Mouse (Mus musculus): ENCODE results near the gene Lpcat4. TPM values are rescaled to one million over a fixed set of nuclear protein-coding genes. Genes with fewer than 3 reads are reported as not detected.

The Lpcat4 gene
- polyA plus RNA-seq, 1 experiment from 2014 or later: 19.3 TPM

DNA sequence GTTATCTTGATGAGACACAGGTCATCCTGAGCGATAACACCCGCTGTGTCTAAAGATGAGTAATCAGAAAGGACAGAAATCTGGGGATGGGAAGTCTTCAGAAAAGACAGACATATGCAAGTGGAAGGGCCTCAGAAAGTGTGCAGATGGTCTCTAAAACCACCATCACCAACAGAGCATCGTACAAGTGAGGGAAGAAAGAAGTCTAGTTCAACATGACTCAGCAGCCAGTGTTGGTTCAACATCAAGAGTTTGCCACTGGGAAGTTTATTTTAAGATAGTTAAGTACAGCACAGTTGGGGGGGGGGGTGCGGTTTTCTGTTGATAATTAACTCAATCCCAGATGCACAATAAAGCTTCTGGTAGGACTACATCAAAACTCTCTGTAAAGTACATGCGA, 18.4 kb upstream of the Lpcat4 start:
- Histone ChIP-seq H3K36me3 (ENCODE audit: insufficient read depth) (no peaks in the 10 kb centered on the region), H3K9ac (no peak overlapping the region), H3K4me1 (ENCODE audit: insufficient read depth) (no peaks in the 10 kb centered on the region), H3K4me2 (no peak overlapping the region), H3K9me3 (ENCODE audit: low read depth, low read length) (no peaks in the 10 kb centered on the region), H3K4me3 (ENCODE audit: low read depth, low read length) (no peak overlapping the region), H3K27me3 (ENCODE audit: insufficient read depth, low read length) (no peaks in the 10 kb centered on the region), H3K27ac (ENCODE audit: low read depth) (no peak overlapping the region)
- no peak for TF ChIP-seq CTCF (IDR thresholded peaks at IDR 0.05; ENCODE audit: low read depth)
- ATAC-seq (ENCODE audit: insufficient read depth) (no peak), DNase-seq (no peak)
- WGBS: 71% methylated on average over 5 of the region's 5 CpGs

- Histone ChIP-seq H3K4me1 (ENCODE audit: insufficient read depth) (no peaks in the 10 kb centered on the region), H3K36me3 (ENCODE audit: insufficient read depth) (no peaks in the 10 kb centered on the region), H3K9ac (no peak overlapping the region), H3K27me3 (ENCODE audit: insufficient read depth, low read length) (no peaks in the 10 kb centered on the region), H3K27ac (ENCODE audit: low read depth) (no peak overlapping the region), H3K4me3 (ENCODE audit: low read depth, low read length) (no peak overlapping the region), H3K4me2 (no peak overlapping the region), H3K9me3 (ENCODE audit: low read depth, low read length) (no peaks in the 10 kb centered on the region)
- TF ChIP-seq CTCF (IDR thresholded peaks at IDR 0.05; ENCODE audit: low read depth): no peak
- WGBS: 63% methylated on average over 5 of the region's 5 CpGs
- no peak for ATAC-seq (ENCODE audit: insufficient read depth)
- DNase-seq: no peak
These were observed 16.7 kb upstream of the Lpcat4 start for GRCm38 (mm10) chr2:112222607-112223006.

DNA sequence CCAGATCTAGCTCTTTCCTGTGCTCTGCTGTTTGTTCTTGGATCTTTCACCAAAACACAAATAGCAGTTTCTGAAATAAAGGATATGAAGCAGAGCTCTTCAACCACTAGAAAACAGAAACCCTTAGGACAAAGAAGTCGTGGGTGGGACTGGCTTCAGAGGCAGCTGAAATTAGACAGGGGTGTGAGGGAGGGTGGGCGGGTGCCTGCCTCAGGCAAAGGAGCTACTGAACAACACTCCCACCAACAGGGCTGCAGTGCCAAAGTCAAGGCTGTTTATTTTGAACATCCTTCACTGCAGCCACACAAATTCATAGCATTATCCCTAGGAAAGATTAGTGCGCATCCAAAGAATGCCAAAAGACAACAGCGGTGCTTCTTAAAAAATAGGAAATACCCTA, 14.9 kb upstream of the Lpcat4 start:
- DNase-seq (no peak), ATAC-seq (ENCODE audit: insufficient read depth) (no peak)
- H3K4me2 ChIP-seq: no peak overlapping the region
- no peaks in the 10 kb centered on the region for H3K27me3 ChIP-seq (ENCODE audit: insufficient read depth, low read length)
- H3K36me3 ChIP-seq (ENCODE audit: insufficient read depth): no peaks in the 10 kb centered on the region
- H3K9me3 ChIP-seq (ENCODE audit: low read depth, low read length): no peaks in the 10 kb centered on the region
- H3K27ac ChIP-seq (ENCODE audit: low read depth): no peak overlapping the region
- no peak overlapping the region for H3K9ac ChIP-seq
- H3K4me1 ChIP-seq (ENCODE audit: insufficient read depth): no peaks in the 10 kb centered on the region
- WGBS: 59% methylated on average over 4 of the region's 4 CpGs
- TF ChIP-seq CTCF (IDR thresholded peaks at IDR 0.05; ENCODE audit: low read depth): no peak
- H3K4me3 ChIP-seq (ENCODE audit: low read depth, low read length): no peak overlapping the region

DNA sequence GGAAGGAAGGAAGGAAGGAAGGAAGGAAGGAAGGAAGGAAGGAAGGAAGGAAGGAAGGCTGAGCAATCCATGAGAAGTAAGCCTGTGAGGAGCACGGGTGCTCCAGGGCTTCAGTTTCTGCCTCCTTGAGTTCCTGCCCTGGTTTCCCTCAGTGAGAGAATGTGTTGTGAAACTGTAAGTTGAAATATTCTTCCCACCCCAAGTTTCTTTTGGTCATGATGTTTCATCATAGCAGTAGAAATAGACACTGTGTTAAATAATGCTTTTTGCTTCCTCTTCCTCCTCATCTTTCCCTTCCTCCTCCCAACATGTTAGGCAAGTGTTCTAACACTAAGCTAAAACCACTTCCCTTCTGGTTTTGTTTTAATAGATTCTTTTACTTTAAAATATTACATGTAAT, 6.6 kb upstream of the Lpcat4 start:
- no peak overlapping the region for H3K9ac ChIP-seq
- H3K27me3 ChIP-seq (ENCODE audit: insufficient read depth, low read length): no peaks in the 10 kb centered on the region
- WGBS: 87% methylated on average over 1 of the region's 1 CpGs
- H3K4me1 ChIP-seq (ENCODE audit: insufficient read depth): no peaks in the 10 kb centered on the region
- H3K36me3 ChIP-seq (ENCODE audit: insufficient read depth): no peaks in the 10 kb centered on the region
- no peak overlapping the region for H3K27ac ChIP-seq (ENCODE audit: low read depth)
- no peak for ATAC-seq (ENCODE audit: insufficient read depth)
- H3K4me3 ChIP-seq (ENCODE audit: low read depth, low read length): no peak overlapping the region
- no peak for TF ChIP-seq CTCF (IDR thresholded peaks at IDR 0.05; ENCODE audit: low read depth)
- no peaks in the 10 kb centered on the region for H3K9me3 ChIP-seq (ENCODE audit: low read depth, low read length)
- no peak for DNase-seq
- H3K4me2 ChIP-seq: no peak overlapping the region

GRCm38 (mm10) chr2:112236620-112237019, 2.6 kb upstream of the Lpcat4 start:
- no peak overlapping the region for H3K4me3 ChIP-seq (ENCODE audit: low read depth, low read length)
- TF ChIP-seq CTCF (IDR thresholded peaks at IDR 0.05; ENCODE audit: low read depth): no peak
- H3K4me1 ChIP-seq (ENCODE audit: insufficient read depth): no peaks in the 10 kb centered on the region
- no peak overlapping the region for H3K4me2 ChIP-seq
- WGBS: 71% methylated on average over 2 of the region's 2 CpGs
- H3K9ac ChIP-seq: no peak overlapping the region
- H3K9me3 ChIP-seq (ENCODE audit: low read depth, low read length): no peaks in the 10 kb centered on the region
- no peak overlapping the region for H3K27ac ChIP-seq (ENCODE audit: low read depth)
- DNase-seq: no peak
- H3K27me3 ChIP-seq (ENCODE audit: insufficient read depth, low read length): no peaks in the 10 kb centered on the region
- no peak for ATAC-seq (ENCODE audit: insufficient read depth)
- no peaks in the 10 kb centered on the region for H3K36me3 ChIP-seq (ENCODE audit: insufficient read depth)

DNA sequence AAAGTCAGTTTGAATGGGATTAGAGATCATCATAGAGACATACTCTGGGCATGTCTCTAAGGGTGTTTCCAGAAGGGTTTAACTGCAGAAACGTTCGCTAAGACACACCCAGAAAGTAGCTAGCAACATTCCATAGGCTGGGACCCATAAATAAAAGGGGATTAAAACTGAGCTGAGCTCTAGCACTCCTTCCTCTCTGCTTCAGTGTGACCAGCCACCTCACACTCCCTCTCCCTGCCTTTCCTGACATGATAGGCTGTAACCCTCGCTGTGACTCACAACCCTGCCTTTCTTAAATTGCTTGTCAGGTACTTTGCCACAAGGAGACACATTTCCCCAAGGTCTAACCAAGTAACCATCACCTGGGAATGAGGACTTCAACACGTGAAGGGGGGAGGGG, 1.3 kb upstream of the Lpcat4 start:
- Histone ChIP-seq H3K27me3 (ENCODE audit: insufficient read depth, low read length) (no peaks in the 10 kb centered on the region), H3K9ac (no peak overlapping the region), H3K4me1 (ENCODE audit: insufficient read depth) (no peaks in the 10 kb centered on the region), H3K36me3 (ENCODE audit: insufficient read depth) (no peaks in the 10 kb centered on the region), H3K27ac (ENCODE audit: low read depth) (no peak overlapping the region), H3K9me3 (ENCODE audit: low read depth, low read length) (no peaks in the 10 kb centered on the region), H3K4me3 (ENCODE audit: low read depth, low read length) (no peak overlapping the region), H3K4me2 (no peak overlapping the region)
- ATAC-seq (ENCODE audit: insufficient read depth): no peak
- no peak for TF ChIP-seq CTCF (IDR thresholded peaks at IDR 0.05; ENCODE audit: low read depth)
- WGBS: 10% methylated on average over 4 of the region's 4 CpGs
- DNase-seq: no peak

DNA sequence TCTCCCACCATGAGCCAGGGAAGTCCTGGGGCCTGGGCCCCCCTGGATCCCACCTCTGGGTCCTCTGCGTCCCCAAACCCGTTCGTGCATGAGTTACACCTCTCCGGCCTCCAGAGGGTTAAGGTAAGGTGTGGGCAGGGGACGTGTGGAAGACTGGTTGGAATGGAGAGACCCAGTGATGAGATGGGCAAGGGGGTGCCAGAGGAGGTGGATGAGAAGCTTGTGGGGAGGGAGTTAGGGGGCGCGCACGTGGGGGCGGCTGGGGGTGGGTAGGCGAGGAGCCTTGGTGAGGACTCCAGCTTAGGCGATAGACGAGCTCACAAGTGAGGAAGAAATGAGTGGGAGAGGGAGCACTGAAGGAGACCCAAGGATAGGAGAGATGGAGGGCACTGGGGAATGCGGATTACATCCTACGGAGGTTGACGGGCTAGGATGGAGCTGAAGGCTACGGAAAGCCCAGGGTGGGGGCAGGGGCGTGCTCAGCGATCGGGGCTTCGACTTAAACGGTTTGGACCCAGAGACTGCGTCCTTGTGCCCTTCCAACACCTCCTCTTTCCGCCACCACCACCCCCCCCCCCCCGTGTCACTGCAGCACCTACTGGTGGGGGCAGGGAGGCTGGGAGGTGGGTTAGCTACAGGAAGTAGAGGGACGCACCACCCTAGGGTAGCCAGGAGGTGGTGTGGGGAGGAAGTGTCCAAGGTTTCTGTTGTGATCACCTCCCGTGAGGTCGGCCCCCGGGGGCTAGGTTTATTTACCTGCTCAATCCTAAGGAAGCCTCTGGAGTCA, 860 bp downstream of the Lpcat4 start:
- Histone ChIP-seq H3K27ac (ENCODE audit: low read depth) (peak overlapping the region; percentile 90), H3K9ac (peak overlapping the region; percentile 67), H3K9me3 (ENCODE audit: low read depth, low read length) (no peaks in the 10 kb centered on the region), H3K4me3 (ENCODE audit: low read depth, low read length) (peak overlapping the region; percentile 71), H3K4me1 (ENCODE audit: insufficient read depth) (no peaks in the 10 kb centered on the region), H3K36me3 (ENCODE audit: insufficient read depth) (no peaks in the 10 kb centered on the region), H3K4me2 (peak overlapping the region; percentile 72), H3K27me3 (ENCODE audit: insufficient read depth, low read length) (no peaks in the 10 kb centered on the region)
- 1% methylated on average over 27 of the region's 28 CpGs for WGBS
- ATAC-seq (ENCODE audit: insufficient read depth) (peak; percentile 52), DNase-seq (peak; percentile 29)
- TF ChIP-seq CTCF (IDR thresholded peaks at IDR 0.05; ENCODE audit: low read depth): 0 out of 2 replicates have a peak, but pooled peaks have one; percentile 21

Measured in lung, embryonic 14.5 days (tissue).